Mouse (Mus musculus) left cerebral cortex, adult 9 months (tissue): ENCODE results near the gene Wfdc13.
"Not testable (repeated sequence)": the region's sequence is repeated elsewhere in the genome, so short reads cannot be mapped to it uniquely, and the experiment has no call there.

Source experiments
- DNase-seq, 2 experiments: peaks; one replicate each; pipeline ENCODE4 v3.0.0; 2022; ENCODE audit warnings: low spot score in 2 of 2

Gene Wfdc13

GRCm38 (mm10) chr2:164716194-164716786 is 31.4 kb downstream of the Wfdc13 start:
- not testable (repeated sequence) for DNase-seq

DNA sequence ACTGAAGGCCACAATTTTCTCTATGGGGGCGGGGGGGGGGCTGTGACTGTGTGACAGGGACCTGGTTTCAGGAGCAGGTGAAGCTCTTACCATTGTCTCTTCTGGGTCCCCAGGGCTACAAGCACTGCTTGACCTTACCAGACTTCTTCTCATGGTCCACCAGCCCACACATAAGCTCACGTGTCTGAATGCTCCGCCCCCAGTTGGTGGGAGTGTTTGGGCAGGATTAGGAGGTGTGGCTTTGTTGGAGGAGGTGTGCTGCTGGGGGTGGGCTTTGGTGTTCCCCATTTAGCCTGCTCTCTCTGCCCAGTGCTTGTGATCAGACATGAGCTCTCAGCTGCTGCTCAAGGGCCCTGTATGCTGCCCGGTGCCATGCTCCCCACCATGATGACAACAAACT is 38.4 kb downstream of the Wfdc13 start:
- no peak for DNase-seq

DNA sequence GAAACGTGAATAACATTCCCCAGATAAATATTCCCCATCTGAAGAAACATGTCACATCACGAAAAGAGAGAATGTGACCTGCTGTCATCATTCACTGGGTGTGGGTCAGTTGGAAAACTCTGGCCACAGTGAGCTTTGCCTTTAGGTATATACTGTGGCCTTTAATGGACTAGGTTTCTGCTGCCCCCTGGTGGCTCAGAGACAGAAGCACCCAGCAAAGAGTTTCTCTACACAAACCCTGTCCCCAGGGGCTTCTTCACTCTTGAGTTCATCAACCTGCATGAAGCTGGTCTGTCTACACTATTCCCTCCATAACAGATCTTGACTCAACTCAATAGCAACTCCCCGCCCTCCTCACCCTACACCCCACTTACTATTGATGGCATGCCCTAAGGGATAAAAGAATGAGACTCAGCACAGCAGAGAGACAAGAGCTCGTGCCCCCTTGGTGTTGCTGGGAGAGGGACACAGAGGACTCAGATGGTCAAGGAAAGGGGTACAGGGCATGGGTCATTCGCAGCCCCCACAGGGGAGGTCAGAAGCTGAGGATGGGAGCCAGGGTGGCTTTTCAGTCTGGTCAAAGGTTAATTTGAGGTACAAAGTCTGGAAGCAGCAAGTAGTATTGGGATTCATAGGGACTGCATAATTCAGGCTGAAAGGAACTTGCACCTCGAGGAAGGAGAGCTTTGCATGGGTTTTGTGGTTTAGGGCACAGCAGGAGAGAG is 41.1 kb downstream of the Wfdc13 start:
- DNase-seq, result peak in 1 of 2 experiments; percentile 61

DNA sequence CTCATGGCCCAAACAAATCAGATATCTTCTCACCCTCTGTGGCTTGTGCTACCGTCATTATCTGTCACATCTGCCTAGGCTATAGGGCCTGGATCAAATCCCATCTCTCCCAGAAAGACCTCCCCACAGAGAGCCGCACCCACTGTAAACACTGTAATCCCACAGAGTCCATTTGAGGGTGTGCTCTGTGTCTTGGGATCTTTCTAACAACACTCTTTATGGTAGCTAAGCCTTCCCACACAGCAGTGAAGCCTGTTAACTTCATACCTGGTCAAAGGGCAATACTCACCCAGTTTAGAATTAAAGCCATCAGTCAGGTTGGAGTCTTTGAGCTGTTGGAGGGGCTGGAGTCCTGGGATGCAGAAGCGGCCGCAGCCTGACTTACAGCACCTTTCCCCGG is 46.8 kb downstream of the Wfdc13 start:
- DNase-seq, result no peak

GRCm38 (mm10) chr2:164733259-164733658 is 48.4 kb downstream of the Wfdc13 start:
- no peak for DNase-seq

DNA sequence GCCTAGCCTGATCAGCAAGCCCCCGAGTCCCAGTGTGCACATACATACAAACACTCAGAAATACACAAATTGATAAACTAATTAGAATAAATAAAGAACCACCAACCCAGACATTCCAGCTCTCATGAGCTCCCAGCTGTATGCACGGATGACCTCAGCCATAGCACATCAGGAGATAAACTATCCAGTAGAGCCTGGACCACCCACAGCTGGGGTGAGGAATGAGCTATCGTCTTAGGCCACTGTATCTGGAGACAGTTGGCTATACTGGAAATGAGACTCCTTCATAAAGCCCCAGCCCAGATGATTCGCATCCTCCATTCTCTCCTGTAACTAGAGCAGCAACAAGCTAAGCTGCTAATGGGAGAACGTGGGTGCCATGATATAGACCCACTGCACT is 49.9 kb downstream of the Wfdc13 start:
- no peak for DNase-seq

DNA sequence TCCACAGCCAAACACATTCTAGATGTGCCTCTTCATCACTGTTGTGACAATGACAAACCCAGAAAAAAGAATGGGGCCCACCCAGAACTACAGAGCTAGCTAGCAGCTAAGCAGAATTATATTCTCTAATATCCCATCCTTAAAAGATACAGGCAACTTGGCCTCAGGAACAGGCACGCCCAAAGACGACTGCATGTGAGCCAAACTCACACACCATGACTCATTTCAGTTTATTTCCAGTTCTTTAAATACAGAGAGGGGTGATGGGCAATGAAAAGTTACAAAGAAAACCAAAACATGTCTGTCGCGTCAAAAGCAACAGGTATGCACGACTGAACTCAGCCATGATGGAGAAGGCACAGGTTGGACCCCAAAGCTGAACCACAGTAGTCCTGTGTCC is 50.5 kb downstream of the Wfdc13 start:
- no peak for DNase-seq
